Mouse (Mus musculus) liver, adult 2 months (tissue): ENCODE results near the gene Fip1l1.

Experiments used
- CTCF ChIP-seq: fragments of 200-500 bp; IDR thresholded peaks from 2 replicates; pipeline ENCODE4 v1.5.1; 2011; ENCODE audit warnings: low read depth, low read length, control low read depth
- POLR2A ChIP-seq: fragments of 200-500 bp; IDR thresholded peaks from 2 replicates; pipeline ENCODE4 v1.6.1; 2011; ENCODE audit warnings: low read length, control low read depth; ENCODE audit not compliant: insufficient read depth; ENCODE audit errors: extremely low read depth

- no peak for TF ChIP-seq CTCF
- no peak for TF ChIP-seq POLR2A
Measured at GRCm38 (mm10) chr5:74527025-74527424, 8.2 kb upstream of the Fip1l1 start.
